ENCODE assay signal across 18 mouse cellular contexts in genomic region chr10:99608477-99608876, GRCm38 (mm10).
"Had no signal": no experiment of that assay in that cellular context is flagged by ENCODE, and none has a peak within 500 bp of the region (broad histone marks: within the 10 kb centered on the region; RNA-seq: fewer than 3 reads in every experiment).

No protein-coding gene starts in this region.

- H3K27ac ChIP-seq: limb, embryonic 10.5 days; limb, embryonic 13.5 days; liver, embryonic 12.5 days; liver, embryonic 15.5 days; lung, embryonic 15.5 days; macrophage; midbrain, embryonic 10.5 days had no signal

- H3K27me3 ChIP-seq: limb, embryonic 13.5 days; liver, embryonic 12.5 days; liver, embryonic 15.5 days; lung, embryonic 15.5 days; megakaryocyte, embryonic 14.5 days had no signal

- H3K4me3 ChIP-seq: limb, embryonic 10.5 days; limb, embryonic 13.5 days; liver, embryonic 12.5 days; liver, embryonic 15.5 days; lung, embryonic 15.5 days; megakaryocyte, embryonic 14.5 days; midbrain, embryonic 10.5 days had no signal

- H3K4me2 ChIP-seq: limb, embryonic 13.5 days; liver, embryonic 12.5 days; liver, embryonic 15.5 days; lung, embryonic 15.5 days had no signal

- H3K4me1 ChIP-seq: limb, embryonic 10.5 days; limb, embryonic 13.5 days; liver, embryonic 12.5 days; liver, embryonic 15.5 days; lung, embryonic 15.5 days; megakaryocyte, embryonic 14.5 days; midbrain, embryonic 10.5 days had no signal

- H3K9me3 ChIP-seq: limb, embryonic 10.5 days; liver, embryonic 12.5 days; liver, embryonic 15.5 days; lung, embryonic 15.5 days; midbrain, embryonic 10.5 days had no signal

- ATAC-seq: intestine, embryonic 16.5 days; liver, embryonic 12.5 days; midbrain, embryonic 16.5 days had no signal

- H3K9ac ChIP-seq: limb, embryonic 13.5 days; liver, embryonic 12.5 days; liver, embryonic 15.5 days; lung, embryonic 15.5 days had no signal

- H3K36me3 ChIP-seq: limb, embryonic 10.5 days; limb, embryonic 13.5 days; liver, embryonic 12.5 days; liver, embryonic 15.5 days; lung, embryonic 15.5 days; midbrain, embryonic 10.5 days had no signal

- DNase-seq: kidney, adult 18-20 months; kidney, adult 9 months; kidney, postnatal 14 days; kidney, postnatal 4 days; liver; lung, adult 18-20 months; thymus, adult 18-20 months; thymus, postnatal 14 days had no signal
